Mouse (Mus musculus): ENCODE data around the gene Enox1. TPM values are rescaled to one million over a fixed set of nuclear protein-coding genes. Genes with fewer than 3 reads are reported as not detected.

Gene Enox1
- total and polyA plus RNA-seq, 2 experiments from 2014 or later, result 23.1 to 49.6 TPM

DNA sequence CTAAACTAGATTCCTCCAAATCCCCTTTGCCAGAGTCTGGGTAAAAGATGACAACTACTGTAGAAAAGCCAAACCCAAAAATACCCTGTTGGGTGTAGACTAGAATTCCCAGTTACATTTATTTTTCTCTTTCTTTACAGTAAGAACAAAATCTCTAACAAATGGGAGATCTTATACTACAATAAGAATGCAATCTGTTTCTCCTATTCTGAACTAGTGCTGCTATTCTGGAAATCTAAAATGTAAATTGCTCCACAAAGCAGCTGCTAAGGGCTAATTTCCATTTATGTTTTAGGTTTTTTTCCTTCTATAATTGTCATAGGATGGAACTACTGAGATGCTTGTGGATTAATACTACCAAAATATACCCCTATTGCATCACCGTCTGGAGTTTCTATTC, 8.9 kb upstream of the Enox1 start:
- Histone ChIP-seq H3K4me1 (ENCODE audit: insufficient read depth, low read length) (no peaks in the 10 kb centered on the region), H3K9me3 (ENCODE audit: low read length) (no peaks in the 10 kb centered on the region), H3K27ac (ENCODE audit: low read depth, low read length) (no peak overlapping the region), H3K4me2 (ENCODE audit: low read depth, low read length, poor library complexity, severe bottlenecking) (no peak overlapping the region), H3K27me3 (ENCODE audit: insufficient read depth, low read length) (no peaks in the 10 kb centered on the region), H3K9ac (replicated peaks; ENCODE audit: low read length, poor library complexity, severe bottlenecking) (no peak overlapping the region), H3K4me3 (ENCODE audit: low read depth, low read length) (no peak overlapping the region), H3K36me3 (ENCODE audit: insufficient read depth, low read length) (no peaks in the 10 kb centered on the region)
- no peak for TF ChIP-seq CTCF (IDR thresholded peaks at IDR 0.05)
- 97% methylated on average over 1 of the region's 1 CpGs for WGBS
- ATAC-seq (ENCODE audit: low FRiP score) (no peak), DNase-seq (ENCODE audit: low spot score) (no peak)

DNA sequence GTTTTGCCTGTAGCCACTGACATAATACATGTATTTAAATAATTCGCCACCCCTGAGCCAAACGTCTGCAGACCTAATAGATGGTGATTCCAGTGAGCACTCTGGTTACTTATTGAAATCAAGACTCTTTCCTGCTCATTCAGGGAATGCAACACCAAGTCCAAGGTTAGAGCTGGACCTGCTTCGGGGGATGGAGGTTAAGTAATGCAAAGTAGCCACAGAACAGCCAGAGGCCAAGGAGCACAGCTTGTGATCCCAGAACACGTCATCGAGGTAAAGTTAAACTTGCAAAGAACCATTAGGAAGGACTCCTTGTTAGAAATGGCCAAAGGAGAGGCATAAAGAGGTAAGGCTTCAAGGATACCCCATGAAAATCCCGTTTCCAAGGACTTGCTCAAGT, 6.0 kb upstream of the Enox1 start:
- no peak for TF ChIP-seq CTCF (IDR thresholded peaks at IDR 0.05)

GRCm38 (mm10) chr14:77151431-77151830, 5.1 kb upstream of the Enox1 start:
- Histone ChIP-seq H3K4me2 (ENCODE audit: low read depth, low read length, poor library complexity, severe bottlenecking) (no peak overlapping the region), H3K36me3 (ENCODE audit: insufficient read depth, low read length) (no peaks in the 10 kb centered on the region), H3K27me3 (ENCODE audit: insufficient read depth, low read length) (no peaks in the 10 kb centered on the region), H3K4me1 (ENCODE audit: insufficient read depth, low read length) (peaks cover 6% of the 10 kb centered on the region; the same call in 1 of the 2 replicates), H3K9ac (replicated peaks; ENCODE audit: low read length, poor library complexity, severe bottlenecking) (no peak overlapping the region), H3K27ac (ENCODE audit: low read depth, low read length) (no peak overlapping the region), H3K9me3 (ENCODE audit: low read length) (no peaks in the 10 kb centered on the region), H3K4me3 (ENCODE audit: low read depth, low read length) (no peak overlapping the region)
- DNase-seq (ENCODE audit: low spot score) (no peak), ATAC-seq (ENCODE audit: low FRiP score) (no peak)
- 92% methylated on average over 7 of the region's 7 CpGs for WGBS
- TF ChIP-seq CTCF (IDR thresholded peaks at IDR 0.05), result no peak

More for the DNA sequence above, 6.0 kb upstream of the Enox1 start:
- WGBS, result 64% methylated on average over 6 of the region's 6 CpGs
- Histone ChIP-seq H3K4me3 (ENCODE audit: low read depth, low read length) (no peak overlapping the region), H3K9ac (replicated peaks; ENCODE audit: low read length, poor library complexity, severe bottlenecking) (no peak overlapping the region), H3K4me1 (ENCODE audit: insufficient read depth, low read length) (peaks cover under 1% of the 10 kb centered on the region; the same call in 1 of the 2 replicates), H3K27ac (ENCODE audit: low read depth, low read length) (no peak overlapping the region), H3K4me2 (ENCODE audit: low read depth, low read length, poor library complexity, severe bottlenecking) (no peak overlapping the region), H3K27me3 (ENCODE audit: insufficient read depth, low read length) (no peaks in the 10 kb centered on the region), H3K36me3 (ENCODE audit: insufficient read depth, low read length) (no peaks in the 10 kb centered on the region), H3K9me3 (ENCODE audit: low read length) (no peaks in the 10 kb centered on the region)
- no peak for ATAC-seq (ENCODE audit: low FRiP score)
- DNase-seq (ENCODE audit: low spot score), result no peak

- WGBS, result under 1% methylated on average over 27 of the region's 64 CpGs
- no peaks in the 10 kb centered on the region for H3K27me3 ChIP-seq (ENCODE audit: insufficient read depth, low read length)
- TF ChIP-seq CTCF (IDR thresholded peaks at IDR 0.05), result no peak
- ATAC-seq (ENCODE audit: low FRiP score), result peak; percentile 32
- H3K4me3 ChIP-seq (ENCODE audit: low read depth, low read length), result peak overlapping the region; percentile 95
- H3K27ac ChIP-seq (ENCODE audit: low read depth, low read length), result peak overlapping the region; percentile 72
- H3K36me3 ChIP-seq (ENCODE audit: insufficient read depth, low read length), result no peaks in the 10 kb centered on the region
- peak overlapping the region; percentile 88 for H3K9ac ChIP-seq (replicated peaks; ENCODE audit: low read length, poor library complexity, severe bottlenecking)
- H3K9me3 ChIP-seq (ENCODE audit: low read length), result no peaks in the 10 kb centered on the region
- DNase-seq (ENCODE audit: low spot score), result no peak
- peaks cover 11% of the 10 kb centered on the region for H3K4me1 ChIP-seq (ENCODE audit: insufficient read depth, low read length)
- H3K4me2 ChIP-seq (ENCODE audit: low read depth, low read length, poor library complexity, severe bottlenecking), result peak overlapping the region; percentile 85
These were observed 445 bp downstream of the Enox1 start for GRCm38 (mm10) chr14:77156911-77157504.

- DNase-seq (ENCODE audit: low spot score) (peak; percentile 92), ATAC-seq (ENCODE audit: low FRiP score) (peak; percentile 89)
- H3K4me1 ChIP-seq (ENCODE audit: insufficient read depth, low read length), result peaks cover 11% of the 10 kb centered on the region
- no peaks in the 10 kb centered on the region for H3K36me3 ChIP-seq (ENCODE audit: insufficient read depth, low read length)
- peak overlapping the region; percentile 95 for H3K4me3 ChIP-seq (ENCODE audit: low read depth, low read length)
- H3K4me2 ChIP-seq (ENCODE audit: low read depth, low read length, poor library complexity, severe bottlenecking), result peak overlapping the region; percentile 85
- H3K27ac ChIP-seq (ENCODE audit: low read depth, low read length), result peak overlapping the region; percentile 72
- WGBS, result under 1% methylated on average over 31 of the region's 31 CpGs
- peak overlapping the region; percentile 88 for H3K9ac ChIP-seq (replicated peaks; ENCODE audit: low read length, poor library complexity, severe bottlenecking)
- TF ChIP-seq CTCF (IDR thresholded peaks at IDR 0.05), result no peak
- H3K9me3 ChIP-seq (ENCODE audit: low read length), result no peaks in the 10 kb centered on the region
- H3K27me3 ChIP-seq (ENCODE audit: insufficient read depth, low read length), result no peaks in the 10 kb centered on the region
These were observed 945 bp downstream of the Enox1 start for GRCm38 (mm10) chr14:77157505-77157911.

DNA sequence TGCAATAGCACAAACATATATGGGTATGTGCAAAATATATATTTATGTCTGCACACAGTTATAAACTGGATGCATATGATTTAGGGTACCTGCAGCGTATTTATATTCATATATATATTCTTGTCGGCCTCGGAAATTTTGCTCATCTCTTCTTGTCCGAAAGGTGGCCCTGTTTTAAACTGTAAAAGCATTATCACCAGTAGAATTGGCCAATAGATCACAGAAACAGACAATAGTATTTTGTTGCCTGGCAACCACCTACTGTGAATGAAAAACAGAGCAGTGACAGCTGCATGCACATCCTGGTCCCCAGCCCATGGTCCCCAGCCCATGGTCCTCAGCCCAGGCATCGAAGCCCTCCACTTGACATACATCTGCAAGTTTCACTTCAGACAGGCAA, 2.8 kb downstream of the Enox1 start:
- peak overlapping the region; percentile 85 for H3K4me2 ChIP-seq (ENCODE audit: low read depth, low read length, poor library complexity, severe bottlenecking)
- no peaks in the 10 kb centered on the region for H3K27me3 ChIP-seq (ENCODE audit: insufficient read depth, low read length)

More for the DNA sequence above, 2.8 kb downstream of the Enox1 start:
- no peak overlapping the region for H3K27ac ChIP-seq (ENCODE audit: low read depth, low read length)
- DNase-seq (ENCODE audit: low spot score) (peak; percentile 70), ATAC-seq (ENCODE audit: low FRiP score) (no peak)
- no peaks in the 10 kb centered on the region for H3K36me3 ChIP-seq (ENCODE audit: insufficient read depth, low read length)
- TF ChIP-seq CTCF (IDR thresholded peaks at IDR 0.05), result peak; percentile 52
- WGBS, result 43% methylated on average over 5 of the region's 5 CpGs
- peak overlapping the region; percentile 95 for H3K4me3 ChIP-seq (ENCODE audit: low read depth, low read length)
- H3K4me1 ChIP-seq (ENCODE audit: insufficient read depth, low read length), result peaks cover 11% of the 10 kb centered on the region
- no peaks in the 10 kb centered on the region for H3K9me3 ChIP-seq (ENCODE audit: low read length)
- H3K9ac ChIP-seq (replicated peaks; ENCODE audit: low read length, poor library complexity, severe bottlenecking), result 0 out of 2 replicates have a peak overlapping the region, but pooled peaks have one; percentile 13

Measured in midbrain, postnatal 0 days (tissue).